Mouse (Mus musculus) testis, postnatal 10 days (tissue): ENCODE data around the gene Gse1.

Source experiments
- DNase-seq: peaks from one replicate; pipeline ENCODE4 v3.0.0; 2021; ENCODE audit warnings: low spot score

Gene Gse1

GRCm38 (mm10) chr8:120376847-120377802, 148.9 kb downstream of the Gse1 start:
- no peak for DNase-seq

DNA sequence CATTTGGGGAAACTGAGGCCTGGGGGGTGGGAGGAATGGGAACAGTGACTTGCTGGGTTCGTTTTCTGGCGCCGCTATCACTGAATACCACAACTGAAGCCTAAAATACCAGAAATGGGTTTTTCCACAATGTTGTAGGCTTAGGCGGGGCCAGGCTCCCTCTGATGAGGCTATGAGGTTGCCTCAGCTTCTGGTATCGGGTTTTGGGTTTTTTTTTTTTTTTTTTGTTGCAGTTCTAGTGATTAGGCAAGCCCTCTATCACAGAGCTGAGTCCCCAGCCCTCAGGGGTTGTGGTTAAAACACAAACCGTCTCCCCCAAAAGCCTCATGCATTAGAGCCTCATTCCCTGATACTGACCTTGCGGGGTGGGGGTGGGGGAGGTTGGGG, 149.5 kb downstream of the Gse1 start:
- no peak for DNase-seq

DNA sequence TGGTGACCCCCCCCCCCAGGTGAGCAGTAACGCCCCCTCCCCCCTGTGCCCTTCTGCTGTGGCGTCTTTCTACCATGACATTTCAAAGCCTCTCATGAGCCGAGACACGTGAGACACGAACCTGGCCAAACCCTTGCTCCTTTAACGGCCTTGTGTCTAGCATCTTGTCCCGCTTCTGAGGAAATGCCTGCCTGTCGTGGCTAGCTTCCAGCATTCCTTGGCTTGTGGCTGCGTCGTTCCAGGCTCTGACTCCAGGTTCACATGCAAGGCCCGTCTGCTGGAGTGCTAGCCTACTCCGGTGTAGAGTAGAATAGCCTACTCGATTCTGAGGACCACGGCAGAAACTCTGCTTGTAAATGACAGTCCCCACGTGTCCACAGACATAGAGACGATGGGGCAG, 150.1 kb downstream of the Gse1 start:
- DNase-seq: peak; percentile 64

GRCm38 (mm10) chr8:120379015-120379414, 150.8 kb downstream of the Gse1 start:
- no peak for DNase-seq

- no peak for DNase-seq
These were observed 153.6 kb downstream of the Gse1 start for GRCm38 (mm10) chr8:120381865-120382264.

GRCm38 (mm10) chr8:120382436-120383203, 154.4 kb downstream of the Gse1 start:
- DNase-seq: peak; percentile 82

DNA sequence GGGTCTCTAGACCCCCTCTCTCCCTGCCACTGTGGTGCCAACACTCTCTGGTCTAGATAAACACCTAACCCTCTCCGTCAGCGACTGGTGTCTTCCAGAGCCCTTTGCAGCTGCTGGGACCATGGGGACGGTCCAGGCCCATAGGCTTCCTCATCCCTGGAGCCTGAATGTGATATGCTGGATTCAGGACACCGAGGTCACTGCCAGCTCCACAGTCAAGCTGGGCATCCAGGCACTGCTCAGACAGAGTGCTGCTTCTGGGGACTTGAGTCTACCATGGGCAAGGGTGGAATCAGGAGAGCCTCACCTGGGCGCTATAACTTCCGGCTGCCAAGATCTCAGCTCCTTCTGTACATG, 154.9 kb downstream of the Gse1 start:
- DNase-seq: no peak

DNA sequence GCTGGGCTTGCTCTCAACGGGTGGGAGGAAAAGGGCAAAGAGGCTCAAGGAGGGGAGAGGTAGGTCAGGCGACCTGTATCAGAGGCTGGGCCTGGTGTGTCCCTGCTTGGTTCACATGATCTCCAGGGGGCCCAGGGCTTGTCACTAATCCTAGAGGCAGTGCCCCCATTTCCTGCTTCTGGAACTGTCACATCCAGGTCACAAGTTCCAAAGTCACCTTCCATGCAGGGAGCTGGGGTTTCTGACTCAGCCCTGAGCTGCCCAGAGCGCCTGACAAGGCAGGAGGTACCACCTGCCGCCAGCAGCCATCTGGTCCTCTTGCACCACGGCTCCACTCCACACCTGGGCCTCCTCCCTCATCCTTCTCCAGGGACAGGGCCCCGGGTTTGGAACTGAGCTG, 155.5 kb downstream of the Gse1 start:
- no peak for DNase-seq

GRCm38 (mm10) chr8:120384745-120385144, 156.5 kb downstream of the Gse1 start:
- DNase-seq: no peak

GRCm38 (mm10) chr8:120388246-120388645, 160.0 kb downstream of the Gse1 start:
- no peak for DNase-seq

DNA sequence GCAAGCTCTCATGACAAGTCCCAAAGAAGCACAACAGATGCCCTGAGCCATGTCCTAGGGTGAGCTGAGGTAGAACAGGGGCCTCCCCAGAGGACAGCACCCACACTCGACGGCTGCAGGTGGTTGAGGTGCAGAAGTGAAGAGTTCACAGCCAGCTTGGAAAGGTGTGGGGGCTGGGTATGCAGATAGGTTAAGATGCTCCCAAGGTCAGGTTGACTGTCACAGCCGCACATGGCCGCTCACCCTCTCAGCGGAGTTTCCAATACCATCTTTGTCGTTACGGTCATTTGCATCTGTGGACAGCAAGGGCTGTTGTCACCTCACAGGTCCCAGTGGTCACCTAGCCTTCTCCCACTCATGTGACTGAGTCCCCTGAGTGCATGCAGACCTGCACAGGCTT, 162.3 kb downstream of the Gse1 start:
- DNase-seq: no peak

GRCm38 (mm10) chr8:120391856-120392255, 163.6 kb downstream of the Gse1 start:
- DNase-seq: no peak

DNA sequence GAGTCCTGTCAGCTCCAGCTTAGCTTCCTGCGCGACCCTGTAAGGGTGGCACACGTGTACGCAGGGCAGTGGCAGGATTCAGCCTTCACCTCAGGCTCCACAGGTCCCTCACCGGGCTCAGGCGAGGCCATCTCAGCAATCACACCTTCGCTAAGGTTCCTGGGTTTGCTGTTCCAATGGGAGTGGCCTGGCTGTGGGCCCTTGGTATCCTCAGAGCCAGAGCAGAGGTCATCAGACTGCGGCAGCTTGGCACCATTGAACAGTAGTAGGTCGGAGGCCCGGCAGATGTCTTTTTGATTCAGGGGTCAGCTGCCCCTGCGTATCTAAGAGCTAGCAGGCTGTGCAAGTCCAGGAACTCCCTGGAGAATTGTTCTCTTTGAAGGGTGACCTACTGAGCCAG, 164.8 kb downstream of the Gse1 start:
- DNase-seq: no peak

DNA sequence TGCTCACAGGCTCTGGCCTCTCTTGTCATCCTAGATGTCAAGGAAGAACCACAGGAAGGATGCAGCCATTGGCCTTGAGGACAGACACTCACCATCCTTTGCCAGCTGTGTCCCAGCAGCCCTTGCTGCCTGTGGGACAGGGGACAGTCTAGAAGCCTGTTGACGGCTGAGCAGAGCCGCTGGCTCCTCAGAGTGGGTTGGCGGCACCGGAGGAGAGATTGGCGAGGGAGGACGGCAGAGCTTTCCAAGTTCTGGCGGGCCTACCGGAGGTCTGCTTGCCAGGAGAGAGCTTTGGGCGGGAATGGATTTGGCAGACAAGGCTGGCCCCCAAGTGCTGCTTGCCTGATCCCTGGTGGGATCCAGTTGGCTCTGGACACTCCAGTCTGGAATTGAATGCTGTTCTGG, 165.6 kb downstream of the Gse1 start:
- DNase-seq: no peak

- DNase-seq: no peak
These were observed 167.6 kb downstream of the Gse1 start for GRCm38 (mm10) chr8:120395892-120396291.

GRCm38 (mm10) chr8:120396756-120397155, 168.5 kb downstream of the Gse1 start:
- no peak for DNase-seq

- no peak for DNase-seq
These were observed 169.5 kb downstream of the Gse1 start for GRCm38 (mm10) chr8:120397444-120398411.

- no peak for DNase-seq
These were observed 171.1 kb downstream of the Gse1 start for GRCm38 (mm10) chr8:120399212-120399934.

DNA sequence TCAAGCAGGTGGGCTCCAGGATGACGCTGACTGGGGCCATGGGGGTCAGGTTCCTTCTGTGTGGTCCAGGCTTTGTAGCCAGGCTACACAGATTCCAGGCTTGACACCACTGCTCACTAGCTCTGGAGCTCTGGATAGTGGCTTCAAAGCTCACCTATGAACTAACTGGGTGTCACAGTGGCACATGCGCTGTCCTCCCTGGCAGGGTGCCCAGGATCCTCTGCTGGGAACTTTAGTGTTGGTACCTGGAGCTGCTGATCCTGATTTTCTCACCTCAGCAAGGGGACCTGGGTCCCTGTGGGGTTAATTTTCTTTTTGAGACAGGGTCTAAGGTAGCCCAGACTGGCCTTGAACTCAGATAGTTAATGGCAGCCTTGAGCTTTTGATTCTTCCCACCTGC, 173.0 kb downstream of the Gse1 start:
- no peak for DNase-seq

DNA sequence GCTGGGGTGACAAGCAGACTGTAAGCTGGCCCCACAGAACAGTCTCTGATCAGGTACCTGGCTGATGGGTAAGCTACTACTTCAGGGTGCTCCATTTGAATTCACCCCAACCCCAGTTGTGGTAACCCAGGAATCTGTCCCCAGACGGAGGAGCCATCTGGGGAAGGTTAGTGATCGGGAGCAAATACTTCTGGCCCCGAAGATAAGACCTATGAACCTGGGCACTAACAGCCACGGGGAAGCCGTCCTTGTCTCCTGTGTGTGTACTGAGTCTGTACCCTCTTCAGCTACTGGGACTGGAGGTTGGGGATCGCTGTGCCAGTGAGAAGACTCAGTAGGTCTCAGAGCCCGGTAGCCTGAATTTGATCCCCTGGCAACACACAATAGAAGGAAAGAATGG, 173.5 kb downstream of the Gse1 start:
- DNase-seq: no peak

DNA sequence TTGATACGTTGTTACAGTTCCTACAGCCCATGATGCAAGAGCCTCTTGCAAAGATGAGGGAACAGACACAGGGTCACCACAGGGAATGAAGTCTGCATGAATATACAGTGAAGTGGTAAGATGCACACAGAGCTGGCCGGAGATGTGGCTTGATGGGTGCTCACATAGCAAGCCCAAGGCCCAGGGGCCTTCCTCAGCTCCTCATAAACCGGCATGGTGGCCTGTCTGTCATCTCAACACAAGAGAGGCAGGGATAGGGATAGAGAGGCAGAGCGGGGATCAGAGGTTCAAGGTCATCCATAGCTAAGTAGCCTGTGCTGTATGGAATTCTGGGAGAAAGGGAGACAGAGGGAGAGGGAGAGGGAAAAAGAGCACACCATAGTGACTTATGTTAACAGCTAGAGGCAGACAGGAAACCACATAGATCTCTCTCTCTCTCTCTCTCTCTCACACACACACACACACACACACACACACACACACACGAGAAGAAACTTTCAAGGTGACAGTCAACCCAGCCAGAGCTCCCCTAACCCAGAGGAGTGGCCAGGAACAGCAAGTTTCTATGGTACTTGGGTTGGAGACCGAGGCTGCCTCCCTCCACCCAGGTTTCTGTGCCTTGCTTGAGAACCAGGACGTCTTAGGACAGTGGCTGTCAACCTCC, 175.5 kb downstream of the Gse1 start:
- no peak for DNase-seq
